Mouse (Mus musculus): ENCODE results near the gene Map3k3. TPM values are rescaled to one million over a fixed set of nuclear protein-coding genes. Genes with fewer than 3 reads are reported as not detected.
"Not testable (repeated sequence)": the region's sequence is repeated elsewhere in the genome, so short reads cannot be mapped to it uniquely, and the experiment has no call there.

Gene Map3k3
- polyA plus RNA-seq, 2 experiments: 3.8 to 5.5 TPM

DNA sequence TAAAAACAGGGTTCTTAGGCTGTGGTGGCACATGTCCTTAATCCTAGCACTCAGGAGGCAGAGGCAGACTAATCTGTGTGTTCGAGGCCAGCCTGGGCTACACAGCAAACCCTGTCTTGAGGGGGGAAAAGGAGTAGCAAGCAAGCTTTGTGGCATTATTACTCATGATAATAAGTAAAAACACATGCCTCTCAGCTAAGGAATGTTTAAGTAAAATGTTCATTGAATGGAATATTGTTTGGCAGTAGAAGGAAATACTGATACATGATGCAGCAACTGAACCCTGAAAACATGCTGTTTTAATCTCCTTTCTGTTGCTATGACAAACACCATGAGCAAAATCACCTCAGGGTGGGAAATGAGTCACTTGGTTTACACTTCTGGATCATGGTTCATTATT, 23.1 kb upstream of the Map3k3 start:
- TF ChIP-seq EP300 (IDR thresholded peaks at IDR 0.05; ENCODE audit: low read depth): no peak
- no peak for TF ChIP-seq CTCF (IDR thresholded peaks at IDR 0.05; ENCODE audit: low read depth)
- Histone ChIP-seq H3K4me3 (ENCODE audit: insufficient read depth in 1 of 2, low read depth in 2 of 2, low read length in 2 of 2) (no peak overlapping the region), H3K27me3 (ENCODE audit: control insufficient read depth, insufficient read depth, low read length) (no peaks in the 10 kb centered on the region), H3K4me2 (ENCODE audit: low read depth) (no peak overlapping the region), H3K4me1 (replicated peaks; ENCODE audit: control insufficient read depth in 2 of 2, insufficient read depth in 2 of 2, low read length in 1 of 2) (peaks cover 16 to 25% of the 10 kb centered on the region in 2 experiments), H3K9me3 (ENCODE audit: control insufficient read depth, low read length) (no peaks in the 10 kb centered on the region), H3K27ac (no peak overlapping the region), H3K36me3 (replicated peaks; ENCODE audit: control insufficient read depth, insufficient read depth, low read depth) (peaks cover 9% of the 10 kb centered on the region), H3K9ac (replicated peaks) (no peak overlapping the region)
- WGBS (ENCODE audit: insufficient replicate concordance): 75% methylated on average over 1 of the region's 1 CpGs
- ATAC-seq (ENCODE audit: insufficient read depth) (no peak), DNase-seq (ENCODE audit: low read depth in 3 of 3, low spot score in 3 of 3) (no peak)

DNA sequence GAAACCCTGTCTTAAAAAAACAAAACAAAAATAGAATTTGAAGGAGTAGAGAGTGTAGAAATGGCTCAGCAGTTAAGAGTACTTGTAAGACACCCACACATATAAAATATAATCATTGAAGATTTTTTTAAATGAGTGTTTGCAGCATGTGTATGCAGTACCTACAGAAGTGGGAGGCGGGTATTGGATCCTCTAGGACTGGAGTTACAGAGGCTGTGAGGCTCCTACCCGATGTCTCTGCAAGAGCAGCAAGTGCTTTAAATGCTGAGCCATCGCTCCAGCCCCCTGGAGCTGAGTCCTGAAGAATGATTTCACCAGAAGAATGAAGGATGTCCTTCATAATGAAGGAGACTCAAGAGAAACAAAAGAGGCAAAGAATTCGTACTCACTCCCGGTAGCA, 20.7 kb upstream of the Map3k3 start:
- no peak for DNase-seq (ENCODE audit: low read depth in 3 of 3, low spot score in 3 of 3)
- H3K4me3 ChIP-seq (ENCODE audit: insufficient read depth in 1 of 2, low read depth in 2 of 2, low read length in 2 of 2): no peak overlapping the region
- no peak for ATAC-seq (ENCODE audit: insufficient read depth)
- no peak overlapping the region for H3K4me2 ChIP-seq (ENCODE audit: low read depth)
- H3K4me1 ChIP-seq (replicated peaks; ENCODE audit: control insufficient read depth in 2 of 2, insufficient read depth in 2 of 2, low read length in 1 of 2): peaks cover 10 to 13% of the 10 kb centered on the region in 2 experiments
- WGBS (ENCODE audit: insufficient replicate concordance): 71% methylated on average over 5 of the region's 5 CpGs
- no peak for TF ChIP-seq CTCF (IDR thresholded peaks at IDR 0.05; ENCODE audit: low read depth)
- no peak for TF ChIP-seq EP300 (IDR thresholded peaks at IDR 0.05; ENCODE audit: low read depth)
- H3K27ac ChIP-seq: no peak overlapping the region
- no peak overlapping the region for H3K9ac ChIP-seq (replicated peaks)
- H3K27me3 ChIP-seq (ENCODE audit: control insufficient read depth, insufficient read depth, low read length): no peaks in the 10 kb centered on the region
- no peaks in the 10 kb centered on the region for H3K9me3 ChIP-seq (ENCODE audit: control insufficient read depth, low read length)
- no peaks in the 10 kb centered on the region for H3K36me3 ChIP-seq (replicated peaks; ENCODE audit: control insufficient read depth, insufficient read depth, low read depth)

DNA sequence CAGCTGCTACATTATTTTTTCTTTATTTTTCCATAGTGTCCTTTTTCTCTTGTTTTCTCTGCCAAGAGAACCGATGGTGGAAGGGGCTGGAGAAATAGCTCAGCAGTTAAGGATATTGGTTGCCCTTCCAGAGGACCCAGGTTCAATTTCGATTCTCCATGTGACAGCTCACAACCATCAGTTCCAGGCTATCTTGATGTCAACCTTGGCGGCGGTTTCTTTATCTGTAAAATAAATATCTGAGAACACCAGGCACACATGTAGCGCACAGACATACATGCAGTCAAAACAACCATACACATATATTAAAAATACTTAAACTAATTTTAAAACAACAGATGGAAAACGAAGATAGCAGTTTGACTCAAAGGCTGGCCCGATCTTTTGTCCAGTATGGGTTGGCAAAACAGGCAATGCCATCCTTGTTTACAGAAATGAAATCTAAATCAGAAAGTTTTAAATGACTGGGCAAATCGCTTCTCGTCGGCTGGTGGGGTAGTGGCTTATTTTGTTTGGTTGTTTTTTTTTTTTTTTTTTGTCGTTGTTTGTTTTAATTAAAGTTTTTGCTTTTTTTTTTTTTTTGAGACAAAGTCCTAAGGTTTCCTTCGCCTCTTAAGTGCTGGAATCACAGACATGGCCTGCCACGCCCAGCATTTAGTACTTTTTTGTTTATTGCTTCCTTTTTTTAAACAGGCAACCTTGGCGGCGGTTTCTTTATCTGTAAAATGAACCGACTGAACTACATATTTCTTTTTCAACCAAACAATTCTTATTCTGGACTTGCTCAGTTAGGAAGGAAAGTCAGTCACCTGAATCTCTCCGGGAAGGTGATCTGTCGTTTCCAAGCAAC, 19.1 kb upstream of the Map3k3 start:
- WGBS (ENCODE audit: insufficient replicate concordance): 16% methylated on average over 18 of the region's 18 CpGs
- peak overlapping the region; percentile 95 for H3K9ac ChIP-seq (replicated peaks)
- peak overlapping the region; percentile 96 for H3K4me2 ChIP-seq (ENCODE audit: low read depth)
- TF ChIP-seq EP300 (IDR thresholded peaks at IDR 0.05; ENCODE audit: low read depth): peak; percentile 65
- no peak for TF ChIP-seq CTCF (IDR thresholded peaks at IDR 0.05; ENCODE audit: low read depth)
- peak overlapping the region; percentile 69 to 94 for H3K4me3 ChIP-seq (ENCODE audit: insufficient read depth in 1 of 2, low read depth in 2 of 2, low read length in 2 of 2)
- H3K27ac ChIP-seq: peak overlapping the region; percentile 44; the same call in 1 of the 2 replicates
- H3K4me1 ChIP-seq (replicated peaks; ENCODE audit: control insufficient read depth in 2 of 2, insufficient read depth in 2 of 2, low read length in 1 of 2): peaks cover 10 to 11% of the 10 kb centered on the region in 2 experiments
- H3K36me3 ChIP-seq (replicated peaks; ENCODE audit: control insufficient read depth, insufficient read depth, low read depth): no peaks in the 10 kb centered on the region
- ATAC-seq (ENCODE audit: insufficient read depth) (no peak), DNase-seq (ENCODE audit: low read depth in 3 of 3, low spot score in 3 of 3) (peak in 2 of 3 experiments; percentile 45 to 46)
- H3K27me3 ChIP-seq (ENCODE audit: control insufficient read depth, insufficient read depth, low read length): no peaks in the 10 kb centered on the region
- no peaks in the 10 kb centered on the region for H3K9me3 ChIP-seq (ENCODE audit: control insufficient read depth, low read length)

DNA sequence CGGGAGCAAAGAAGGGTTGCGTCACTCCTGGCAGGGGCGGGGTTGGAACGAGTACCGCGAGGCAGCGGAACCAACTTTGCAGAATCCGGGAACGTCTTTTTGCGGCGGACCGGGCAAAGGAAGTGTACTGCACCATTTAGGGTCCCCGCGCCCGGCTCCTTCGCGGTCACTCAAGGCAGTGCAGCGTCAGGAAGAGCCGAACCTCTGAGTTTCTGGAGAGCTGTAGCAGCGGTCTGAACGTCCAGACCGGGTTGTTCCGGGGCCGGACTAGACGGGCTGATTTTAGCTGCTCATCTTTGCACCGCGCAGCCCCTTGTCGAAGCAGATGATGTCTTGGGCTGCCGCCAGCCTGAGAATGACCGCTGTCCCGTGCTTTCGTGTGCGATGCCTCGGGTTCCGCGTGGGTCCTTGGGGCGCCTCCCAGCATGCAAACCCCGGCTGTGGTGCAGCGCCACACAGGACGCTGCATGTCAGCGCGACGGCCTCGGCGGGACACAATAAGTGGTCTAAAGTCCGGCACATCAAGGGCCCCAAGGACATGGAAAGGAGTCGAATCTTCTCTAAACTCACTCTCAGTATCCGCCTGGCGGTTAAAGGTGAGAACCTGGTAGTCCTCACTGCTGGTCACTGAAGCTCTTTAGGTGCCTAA, 18.4 kb upstream of the Map3k3 start, which contains the start of gene Taco1:
Taco1 (plus strand) TSS at position 139 of the 649 bp plus-strand sequence.
- ATAC-seq (ENCODE audit: insufficient read depth): peak; percentile 96
- Histone ChIP-seq H3K9me3 (ENCODE audit: control insufficient read depth, low read length) (no peaks in the 10 kb centered on the region), H3K27ac (peak within 1 kb of the TSS; percentile 64), H3K9ac (replicated peaks) (peak within 1 kb of the TSS; percentile 95), H3K36me3 (replicated peaks; ENCODE audit: control insufficient read depth, insufficient read depth, low read depth) (no peaks in the 10 kb centered on the region), H3K27me3 (ENCODE audit: control insufficient read depth, insufficient read depth, low read length) (no peaks in the 10 kb centered on the region), H3K4me3 (ENCODE audit: insufficient read depth in 1 of 2, low read depth in 2 of 2, low read length in 2 of 2) (peak within 1 kb of the TSS; percentile 69 to 94), H3K4me1 (replicated peaks; ENCODE audit: control insufficient read depth in 2 of 2, insufficient read depth in 2 of 2, low read length in 1 of 2) (peaks cover 10 to 11% of the 10 kb centered on the region in 2 experiments), H3K4me2 (ENCODE audit: low read depth) (peak within 1 kb of the TSS; percentile 96)
- peak; percentile 86 to 91 (median 89) for DNase-seq (ENCODE audit: low read depth in 3 of 3, low spot score in 3 of 3)
- no peak; the same call in 1 of the 2 replicates for TF ChIP-seq EP300 (IDR thresholded peaks at IDR 0.05; ENCODE audit: low read depth)
- TF ChIP-seq CTCF (IDR thresholded peaks at IDR 0.05; ENCODE audit: low read depth): peak; percentile 66
- WGBS (ENCODE audit: insufficient replicate concordance): under 1% methylated on average over 49 of the region's 49 CpGs

DNA sequence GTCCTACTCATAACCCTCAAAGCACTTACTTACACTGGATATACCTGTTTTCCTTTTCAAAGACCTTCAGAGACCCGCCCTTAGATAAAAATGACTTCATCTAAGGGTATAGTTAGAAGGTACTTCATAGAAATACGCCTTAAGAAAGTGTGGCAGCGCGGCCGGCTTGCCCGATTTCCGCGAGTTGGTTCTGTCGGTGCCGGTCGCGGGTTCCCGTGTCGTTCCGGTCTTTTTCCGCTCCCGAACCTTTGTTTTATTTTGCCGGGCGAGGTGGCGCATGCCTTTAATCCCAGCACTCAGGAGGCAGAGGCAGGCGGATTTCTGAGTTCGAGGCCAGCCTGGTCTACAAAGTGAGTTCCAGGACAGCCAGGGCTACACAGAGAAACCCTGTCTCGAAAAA, 17.8 kb upstream of the Map3k3 start:
- peak overlapping the region; percentile 95 for H3K9ac ChIP-seq (replicated peaks)
- H3K4me1 ChIP-seq (replicated peaks; ENCODE audit: control insufficient read depth in 2 of 2, insufficient read depth in 2 of 2, low read length in 1 of 2): peaks cover 10 to 11% of the 10 kb centered on the region in 2 experiments
- H3K4me3 ChIP-seq (ENCODE audit: insufficient read depth in 1 of 2, low read depth in 2 of 2, low read length in 2 of 2): peak overlapping the region; percentile 69 to 94
- not testable (repeated sequence) for H3K36me3 ChIP-seq (replicated peaks; ENCODE audit: control insufficient read depth, insufficient read depth, low read depth); H3K9me3 ChIP-seq (ENCODE audit: control insufficient read depth, low read length); H3K27me3 ChIP-seq (ENCODE audit: control insufficient read depth, insufficient read depth, low read length); ATAC-seq (ENCODE audit: insufficient read depth)
- H3K27ac ChIP-seq: peak overlapping the region; percentile 64
- WGBS (ENCODE audit: insufficient replicate concordance): 5% methylated on average over 23 of the region's 23 CpGs
- peak; percentile 69 to 79 (median 75) for DNase-seq (ENCODE audit: low read depth in 3 of 3, low spot score in 3 of 3)
- peak overlapping the region; percentile 96 for H3K4me2 ChIP-seq (ENCODE audit: low read depth)
